Mouse (Mus musculus) midbrain, embryonic 11.5 days (tissue): ENCODE measurements around the gene Rfx5. TPM values are rescaled to one million over a fixed set of nuclear protein-coding genes. Genes with fewer than 3 reads are reported as not detected.

Experiments
- ATAC-seq: fragments of 200-750 bp; cut with Nextera tagmentation; 2 replicates; pipeline ENCODE4 v1.8.0; 2017; ENCODE audit warnings: moderate TSS enrichment, moderate library complexity; ENCODE audit not compliant: low FRiP score
- DNase-seq: peaks from one replicate; pipeline ENCODE4 v3.0.0; 2015; ENCODE audit warnings: low spot score; ENCODE audit errors: missing footprints
- H3K27ac ChIP-seq: fragments of 300-500 bp; sonication (generic); 2 replicates; pipeline ENCODE4 v1.5.1; 2014; ENCODE audit warnings: low read depth, low read length
- H3K27me3 ChIP-seq: fragments of 300-500 bp; sonication (generic); 2 replicates; pipeline ENCODE4 v1.6.1; 2014; ENCODE audit warnings: mild to moderate bottlenecking, low read length, moderate library complexity, mixed read lengths; ENCODE audit not compliant: control insufficient read depth, insufficient read depth
- H3K36me3 ChIP-seq: fragments of 300-500 bp; sonication (generic); 2 replicates; pipeline ENCODE4 v1.6.1; 2014; ENCODE audit warnings: mild to moderate bottlenecking, low read length, moderate library complexity, mixed read lengths; ENCODE audit not compliant: control insufficient read depth, insufficient read depth
- H3K4me1 ChIP-seq: fragments of 300-500 bp; sonication (generic); 2 replicates; pipeline ENCODE4 v1.6.1; 2014; ENCODE audit warnings: low read length; ENCODE audit not compliant: control insufficient read depth, insufficient read depth
- H3K4me2 ChIP-seq: fragments of 300-500 bp; sonication (generic); 2 replicates; pipeline ENCODE4 v1.6.1; 2014; ENCODE audit warnings: mild to moderate bottlenecking, moderate library complexity
- H3K4me3 ChIP-seq: fragments of 300-500 bp; sonication (generic); 2 replicates; pipeline ENCODE4 v1.5.1; 2014; ENCODE audit warnings: low read depth, low read length
- H3K9ac ChIP-seq: fragments of 300-500 bp; sonication (generic); 2 replicates; pipeline ENCODE4 v1.6.1; 2014; ENCODE audit warnings: low read length
- H3K9me3 ChIP-seq: fragments of 300-500 bp; sonication (generic); 2 replicates; pipeline ENCODE4 v1.6.1; 2016; ENCODE audit warnings: low read length; ENCODE audit not compliant: control insufficient read depth
- WGBS: fragments of 180-500 bp; shearing (Covaris S2); extraction: QIAGEN DNeasy Blood & Tissue Kit; methylation state at CpG from one replicate; pipeline ENCODE4 v1.1.7; 2014; 5-methylcytosine and 5-hydroxymethylcytosine counted together
- polyA plus RNA-seq: library from polyadenylated mRNA; unstranded; fragments of >200 nt; fragmentation: Nextera tagmentation; extraction: Ambion mirVana; gene quantifications from 2 replicates; pipeline ENCODE4 v1.2.1, GENCODE M21; 2014

The Rfx5 gene
- polyA plus RNA-seq, 1 experiment from 2014 or later, result 6.8 TPM

DNA sequence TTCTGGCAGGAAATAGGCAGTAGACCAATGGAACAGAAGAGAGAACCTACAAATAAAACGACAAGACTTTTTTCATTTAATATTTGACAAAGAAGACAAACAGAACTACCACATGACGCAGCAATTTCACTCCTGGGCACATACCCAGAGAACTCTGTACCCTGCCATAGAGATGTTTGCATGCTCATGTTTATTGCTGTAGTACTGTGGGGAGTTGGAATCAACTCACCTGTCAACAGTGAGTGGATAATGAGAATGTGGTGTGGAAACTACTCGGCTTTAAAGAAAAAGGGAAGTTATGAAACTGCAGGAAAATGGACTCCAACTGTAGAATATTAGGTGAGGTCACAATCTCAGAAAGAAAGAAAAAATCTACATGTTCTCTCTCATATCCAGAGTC, 4.2 kb upstream of the Rfx5 start:
- no peaks in the 10 kb centered on the region for H3K27me3 ChIP-seq
- no peak for ATAC-seq
- H3K4me3 ChIP-seq, result no peak overlapping the region
- no peak for DNase-seq
- H3K27ac ChIP-seq, result no peak overlapping the region
- H3K9me3 ChIP-seq, result no peaks in the 10 kb centered on the region
- H3K4me1 ChIP-seq, result peaks cover 2% of the 10 kb centered on the region
- no peaks in the 10 kb centered on the region for H3K36me3 ChIP-seq
- H3K4me2 ChIP-seq, result no peak overlapping the region
- WGBS, result 85% methylated on average over 3 of the region's 3 CpGs
- no peak overlapping the region for H3K9ac ChIP-seq

- Histone ChIP-seq H3K9ac (no peak overlapping the region), H3K4me3 (peak overlapping the region; percentile 70; the same call in 1 of the 2 replicates), H3K36me3 (peaks cover 5% of the 10 kb centered on the region; the same call in 1 of the 2 replicates), H3K27ac (no peak overlapping the region), H3K9me3 (no peaks in the 10 kb centered on the region), H3K27me3 (no peaks in the 10 kb centered on the region), H3K4me2 (peak overlapping the region; percentile 76), H3K4me1 (peaks cover 8% of the 10 kb centered on the region)
- ATAC-seq, result no peak
- no peak for DNase-seq
- 77% methylated on average over 5 of the region's 5 CpGs for WGBS
Measured at GRCm38 (mm10) chr3:94952806-94953205, 1.1 kb upstream of the Rfx5 start.

DNA sequence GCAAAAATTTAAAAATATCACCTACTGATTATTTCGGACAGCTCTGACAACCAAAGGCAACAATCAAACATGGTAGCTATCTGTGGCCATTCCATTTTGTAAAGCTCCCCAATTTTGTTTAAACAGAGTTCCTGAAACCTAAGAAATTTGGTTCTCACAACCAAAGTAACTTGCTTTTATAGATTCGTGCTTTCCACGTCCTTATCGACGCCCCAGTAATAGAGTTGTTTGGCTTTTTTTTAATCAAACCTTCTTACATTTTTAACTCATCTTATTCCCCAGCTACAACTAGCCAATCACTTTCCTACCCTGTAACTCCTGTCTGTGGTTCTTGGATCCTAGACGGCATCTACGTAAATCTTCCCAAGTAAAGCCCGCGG, 501 bp upstream of the Rfx5 start:
- WGBS, result 22% methylated on average over 9 of the region's 9 CpGs
- Histone ChIP-seq H3K4me1 (peaks cover 8% of the 10 kb centered on the region), H3K4me3 (peak overlapping the region; percentile 70), H3K9me3 (no peaks in the 10 kb centered on the region), H3K4me2 (peak overlapping the region; percentile 76), H3K27ac (0 out of 2 replicates have a peak overlapping the region, but pooled peaks have one; percentile 78), H3K27me3 (no peaks in the 10 kb centered on the region), H3K9ac (peak overlapping the region; percentile 81), H3K36me3 (peaks cover 6% of the 10 kb centered on the region; the same call in 1 of the 2 replicates)
- DNase-seq (no peak), ATAC-seq (no peak; the same call in 1 of the 2 replicates)

DNA sequence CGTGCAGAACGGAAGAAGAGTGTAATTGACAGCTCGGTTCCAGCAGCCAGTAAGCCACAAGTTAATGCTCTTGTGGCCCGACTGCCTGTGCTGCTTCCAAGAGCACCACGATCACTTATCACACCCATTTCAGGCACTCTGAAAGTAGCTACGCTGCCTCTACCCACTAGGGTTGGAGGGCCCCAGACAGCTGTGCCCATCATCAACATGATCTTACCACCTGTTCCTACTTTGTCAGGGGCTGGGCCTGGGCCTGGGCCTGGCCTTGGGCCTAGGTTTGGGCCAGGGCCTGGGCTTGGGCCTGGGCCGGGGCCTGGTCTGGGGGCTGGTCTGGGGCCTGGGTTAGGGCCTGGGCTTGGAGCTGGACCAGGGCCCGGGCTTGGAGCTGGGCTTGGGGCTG, 4.4 kb downstream of the Rfx5 start:
- no peak overlapping the region for H3K9ac ChIP-seq
- no peaks in the 10 kb centered on the region for H3K27me3 ChIP-seq
- DNase-seq, result no peak
- H3K4me2 ChIP-seq, result no peak overlapping the region
- peaks cover 8% of the 10 kb centered on the region for H3K4me1 ChIP-seq
- no peak for ATAC-seq
- H3K36me3 ChIP-seq, result peaks cover 8% of the 10 kb centered on the region; the same call in 1 of the 2 replicates
- H3K4me3 ChIP-seq, result no peak overlapping the region
- no peak overlapping the region for H3K27ac ChIP-seq
- H3K9me3 ChIP-seq, result no peaks in the 10 kb centered on the region
- WGBS, result 88% methylated on average over 8 of the region's 8 CpGs

- H3K27ac ChIP-seq, result no peak overlapping the region
- WGBS, result 55% methylated on average over 8 of the region's 8 CpGs
- no peak overlapping the region for H3K9ac ChIP-seq
- ATAC-seq (no peak), DNase-seq (no peak)
- H3K4me2 ChIP-seq, result no peak overlapping the region
- H3K9me3 ChIP-seq, result no peaks in the 10 kb centered on the region
- peaks cover 4% of the 10 kb centered on the region for H3K4me1 ChIP-seq
- H3K4me3 ChIP-seq, result no peak overlapping the region
- H3K27me3 ChIP-seq, result no peaks in the 10 kb centered on the region
- peaks cover 8% of the 10 kb centered on the region; the same call in 1 of the 2 replicates for H3K36me3 ChIP-seq
Measured at GRCm38 (mm10) chr3:94959871-94960270, 6.0 kb downstream of the Rfx5 start.

DNA sequence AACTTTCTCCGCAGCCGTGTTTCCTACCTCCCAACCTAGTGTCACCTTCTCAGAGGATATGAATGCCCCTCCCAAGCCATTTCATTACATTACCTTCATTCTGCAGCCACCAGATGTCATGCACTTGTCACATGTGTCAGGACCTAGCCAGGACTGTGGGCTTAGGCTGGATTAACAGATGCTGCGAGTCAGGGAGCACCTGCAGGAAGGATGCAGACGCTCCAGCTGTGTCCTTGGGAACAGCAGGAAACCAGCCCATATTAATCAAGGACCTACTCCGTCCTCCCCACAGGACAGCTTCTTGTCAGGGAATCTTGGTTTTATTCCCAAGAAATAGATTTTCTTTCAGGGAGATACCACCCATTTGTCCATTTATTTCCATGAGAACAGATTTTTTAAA, 6.4 kb downstream of the Rfx5 start:
- Histone ChIP-seq H3K4me1 (no peaks in the 10 kb centered on the region; the same call in none of the 2 replicates), H3K9me3 (no peaks in the 10 kb centered on the region), H3K9ac (no peak overlapping the region), H3K27ac (no peak overlapping the region), H3K4me3 (no peak overlapping the region), H3K4me2 (no peak overlapping the region), H3K27me3 (no peaks in the 10 kb centered on the region), H3K36me3 (peaks cover 8% of the 10 kb centered on the region; the same call in 1 of the 2 replicates)
- ATAC-seq (no peak), DNase-seq (no peak)
- WGBS, result 52% methylated on average over 5 of the region's 5 CpGs

DNA sequence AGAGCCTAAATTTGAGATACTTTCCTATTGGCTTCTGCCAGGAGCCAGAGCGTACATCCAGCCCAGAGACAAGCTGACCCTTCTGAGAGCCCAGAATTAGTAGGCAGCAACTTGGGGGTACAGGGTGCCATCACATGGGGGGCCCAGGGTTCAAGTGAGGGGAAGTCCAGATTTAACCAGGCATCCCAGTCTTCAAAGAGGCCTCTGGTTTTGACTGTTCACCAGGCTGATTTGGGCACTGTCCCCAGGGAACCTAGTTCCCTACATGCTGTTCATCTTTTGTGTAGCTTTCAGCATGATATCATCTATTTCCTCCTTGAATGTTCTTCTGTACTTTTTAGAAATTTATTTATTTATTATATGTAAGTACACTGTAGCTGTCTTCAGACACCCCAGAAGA, 11.1 kb downstream of the Rfx5 start:
- no peak for ATAC-seq
- no peaks in the 10 kb centered on the region; the same call in 1 of the 2 replicates for H3K4me1 ChIP-seq
- WGBS, result 84% methylated on average over 1 of the region's 1 CpGs
- H3K27ac ChIP-seq, result no peak overlapping the region
- no peak overlapping the region for H3K9ac ChIP-seq
- no peaks in the 10 kb centered on the region for H3K27me3 ChIP-seq
- DNase-seq, result no peak
- no peak overlapping the region for H3K4me3 ChIP-seq
- H3K36me3 ChIP-seq, result no peaks in the 10 kb centered on the region
- H3K9me3 ChIP-seq, result no peaks in the 10 kb centered on the region
- no peak overlapping the region for H3K4me2 ChIP-seq

DNA sequence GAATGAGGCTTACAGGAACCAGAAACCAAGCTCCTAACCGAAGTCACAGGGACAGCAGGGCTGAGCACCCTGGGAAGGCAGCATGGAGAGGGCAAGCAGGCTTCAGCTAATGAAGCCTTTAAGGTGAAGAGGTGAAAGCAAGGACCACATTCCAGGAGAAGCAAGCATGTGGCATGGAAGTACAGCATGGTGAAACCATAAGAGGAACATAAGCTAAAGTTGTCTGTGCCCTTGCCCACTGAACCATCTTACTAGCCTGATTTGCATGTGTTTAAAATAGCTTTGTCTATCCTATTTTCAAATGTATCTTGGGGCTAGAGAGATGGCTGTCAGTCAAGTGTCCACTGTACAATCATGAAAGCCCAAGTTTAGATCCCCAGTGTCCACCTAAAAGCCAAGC, 12.0 kb downstream of the Rfx5 start:
- no peak overlapping the region for H3K27ac ChIP-seq
- no peak overlapping the region for H3K4me2 ChIP-seq
- DNase-seq, result no peak
- H3K27me3 ChIP-seq, result no peaks in the 10 kb centered on the region
- H3K9ac ChIP-seq, result no peak overlapping the region
- no peaks in the 10 kb centered on the region for H3K4me1 ChIP-seq
- H3K9me3 ChIP-seq, result no peaks in the 10 kb centered on the region
- H3K4me3 ChIP-seq, result no peak overlapping the region
- no peaks in the 10 kb centered on the region for H3K36me3 ChIP-seq
- no peak for ATAC-seq
- 69% methylated on average over 1 of the region's 1 CpGs for WGBS

GRCm38 (mm10) chr3:94972552-94972951, 18.7 kb downstream of the Rfx5 start:
- H3K9me3 ChIP-seq, result no peaks in the 10 kb centered on the region
- no peak overlapping the region for H3K9ac ChIP-seq
- H3K4me1 ChIP-seq, result peaks cover 11% of the 10 kb centered on the region
- no peaks in the 10 kb centered on the region for H3K27me3 ChIP-seq
- ATAC-seq, result no peak
- no peaks in the 10 kb centered on the region for H3K36me3 ChIP-seq
- H3K4me2 ChIP-seq, result no peak overlapping the region
- DNase-seq, result peak; percentile 54
- H3K4me3 ChIP-seq, result no peak overlapping the region
- H3K27ac ChIP-seq, result no peak overlapping the region
- WGBS, result 85% methylated on average over 3 of the region's 3 CpGs
